Mouse (Mus musculus) forebrain, embryonic 16.5 days (tissue): ENCODE results near the gene Entr1. TPM values are rescaled to one million over a fixed set of nuclear protein-coding genes. Genes with fewer than 3 reads are reported as not detected.

Experiments used
- ATAC-seq: fragments of 200-750 bp; cut with Nextera tagmentation; 2 replicates; pipeline ENCODE4 v1.8.0; 2017; ENCODE audit warnings: mild to moderate bottlenecking, moderate library complexity
- H3K27ac ChIP-seq: fragments of 300-500 bp; sonication (generic); 2 replicates; pipeline ENCODE4 v1.5.1; 2014; ENCODE audit warnings: low read length, control low read depth
- H3K27me3 ChIP-seq: fragments of 300-500 bp; sonication (generic); replicated peaks from 2 replicates; pipeline ENCODE4 v1.6.1; 2014; ENCODE audit warnings: low read length; ENCODE audit not compliant: control insufficient read depth, insufficient read depth
- H3K36me3 ChIP-seq: fragments of 300-500 bp; sonication (generic); 2 replicates; pipeline ENCODE4 v1.6.1; 2014; ENCODE audit not compliant: control insufficient read depth, insufficient read depth
- H3K4me1 ChIP-seq: fragments of 300-500 bp; sonication (generic); replicated peaks from 2 replicates; pipeline ENCODE4 v1.6.1; 2014; ENCODE audit warnings: low read length; ENCODE audit not compliant: control insufficient read depth, insufficient read depth
- H3K4me2 ChIP-seq: fragments of 300-500 bp; sonication (generic); 2 replicates; pipeline ENCODE4 v1.6.1; 2014; ENCODE audit warnings: mild to moderate bottlenecking, low read length, control low read depth
- H3K4me3 ChIP-seq: fragments of 300-500 bp; sonication (generic); replicated peaks from 2 replicates; pipeline ENCODE4 v1.5.1; 2014; ENCODE audit warnings: mild to moderate bottlenecking, low read length, control low read depth
- H3K9ac ChIP-seq: fragments of 300-500 bp; sonication (generic); replicated peaks from 2 replicates; pipeline ENCODE4 v1.6.1; 2014; ENCODE audit warnings: low read depth, low read length, control low read depth
- H3K9me3 ChIP-seq: fragments of 300-500 bp; sonication (generic); 2 replicates; pipeline ENCODE4 v1.6.1; 2016; ENCODE audit warnings: low read length; ENCODE audit not compliant: control insufficient read depth
- WGBS: fragments of 180-500 bp; shearing (Covaris S2); extraction: QIAGEN DNeasy Blood & Tissue Kit; methylation state at CpG from one replicate; pipeline ENCODE4 v1.1.7; 2014; 5-methylcytosine and 5-hydroxymethylcytosine counted together
- polyA plus RNA-seq: library from polyadenylated mRNA; unstranded; fragments of >200 nt; fragmentation: Nextera tagmentation; extraction: Ambion mirVana; gene quantifications from 2 replicates; pipeline ENCODE4 v1.2.1, GENCODE M21; 2015

The Entr1 gene
- polyA plus RNA-seq, 1 experiment from 2014 or later: 208 TPM

- Histone ChIP-seq H3K27me3 (no peaks in the 10 kb centered on the region), H3K4me1 (no peaks in the 10 kb centered on the region), H3K9ac (no peak overlapping the region), H3K4me2 (no peak overlapping the region), H3K4me3 (no peak overlapping the region), H3K27ac (no peak overlapping the region), H3K36me3 (peaks cover 39% of the 10 kb centered on the region), H3K9me3 (no peaks in the 10 kb centered on the region)
- WGBS: 95% methylated on average over 1 of the region's 1 CpGs
- no peak for ATAC-seq
Measured at GRCm38 (mm10) chr2:26368572-26368971, 20.5 kb downstream of the Entr1 start.

- H3K4me1 ChIP-seq: no peaks in the 10 kb centered on the region
Measured at GRCm38 (mm10) chr2:26367911-26368310, 21.2 kb downstream of the Entr1 start.

GRCm38 (mm10) chr2:26364738-26365465 is 24.2 kb downstream of the Entr1 start:
- Histone ChIP-seq H3K4me1 (no peaks in the 10 kb centered on the region), H3K9me3 (no peaks in the 10 kb centered on the region), H3K4me2 (no peak overlapping the region), H3K9ac (no peak overlapping the region), H3K27me3 (no peaks in the 10 kb centered on the region), H3K4me3 (no peak overlapping the region), H3K27ac (no peak overlapping the region), H3K36me3 (peaks cover 19% of the 10 kb centered on the region)
- 90% methylated on average over 10 of the region's 10 CpGs for WGBS
- ATAC-seq: no peak

More at GRCm38 (mm10) chr2:26367911-26368310, 21.2 kb downstream of the Entr1 start:
- no peak overlapping the region for H3K4me3 ChIP-seq
- no peak overlapping the region for H3K9ac ChIP-seq
- H3K9me3 ChIP-seq: no peaks in the 10 kb centered on the region
- ATAC-seq: no peak
- H3K4me2 ChIP-seq: no peak overlapping the region
- H3K27me3 ChIP-seq: no peaks in the 10 kb centered on the region
- H3K27ac ChIP-seq: no peak overlapping the region
- WGBS: 93% methylated on average over 6 of the region's 6 CpGs
- peaks cover 36% of the 10 kb centered on the region for H3K36me3 ChIP-seq

- no peaks in the 10 kb centered on the region for H3K27me3 ChIP-seq
- H3K9me3 ChIP-seq: no peaks in the 10 kb centered on the region
- no peak overlapping the region for H3K4me2 ChIP-seq
- peaks cover 8% of the 10 kb centered on the region; the same call in 1 of the 2 replicates for H3K36me3 ChIP-seq
- no peak overlapping the region for H3K27ac ChIP-seq
- H3K4me1 ChIP-seq: no peaks in the 10 kb centered on the region
- 87% methylated on average over 5 of the region's 5 CpGs for WGBS
- H3K9ac ChIP-seq: no peak overlapping the region
- no peak overlapping the region for H3K4me3 ChIP-seq
- no peak for ATAC-seq
Measured at GRCm38 (mm10) chr2:26363481-26363880, 25.6 kb downstream of the Entr1 start.

- H3K36me3 ChIP-seq: peaks cover 8% of the 10 kb centered on the region; the same call in 1 of the 2 replicates
- no peak overlapping the region for H3K9ac ChIP-seq
- no peaks in the 10 kb centered on the region for H3K27me3 ChIP-seq
- 87% methylated on average over 5 of the region's 5 CpGs for WGBS
- no peaks in the 10 kb centered on the region for H3K4me1 ChIP-seq
- H3K27ac ChIP-seq: no peak overlapping the region
- H3K4me3 ChIP-seq: no peak overlapping the region
- no peaks in the 10 kb centered on the region for H3K9me3 ChIP-seq
- no peak overlapping the region for H3K4me2 ChIP-seq
- ATAC-seq: no peak
Measured at GRCm38 (mm10) chr2:26362991-26363390, 26.1 kb downstream of the Entr1 start.

GRCm38 (mm10) chr2:26360772-26361171 is 28.3 kb downstream of the Entr1 start, which contains the start of gene Card9:
Gene Card9 (minus strand): TSS chr2:26360918.
- ATAC-seq: no peak
- Histone ChIP-seq H3K27me3 (no peaks in the 10 kb centered on the region), H3K9me3 (no peaks in the 10 kb centered on the region), H3K36me3 (no peaks in the 10 kb centered on the region), H3K27ac (no peak within 1 kb of the TSS), H3K4me1 (no peaks in the 10 kb centered on the region), H3K4me3 (no peak within 1 kb of the TSS), H3K9ac (no peak within 1 kb of the TSS), H3K4me2 (no peak within 1 kb of the TSS)
- WGBS: 59% methylated on average over 3 of the region's 3 CpGs

- H3K36me3 ChIP-seq: no peaks in the 10 kb centered on the region
- H3K4me3 ChIP-seq: no peak overlapping the region
- WGBS: 83% methylated on average over 6 of the region's 6 CpGs
- no peaks in the 10 kb centered on the region for H3K9me3 ChIP-seq
- H3K27ac ChIP-seq: no peak overlapping the region
- ATAC-seq: no peak
- no peak overlapping the region for H3K4me2 ChIP-seq
- H3K9ac ChIP-seq: no peak overlapping the region
- no peaks in the 10 kb centered on the region for H3K27me3 ChIP-seq
- no peaks in the 10 kb centered on the region for H3K4me1 ChIP-seq
Measured at GRCm38 (mm10) chr2:26359983-26360382, 29.1 kb downstream of the Entr1 start.

GRCm38 (mm10) chr2:26358667-26359320 is 30.3 kb downstream of the Entr1 start:
- H3K4me1 ChIP-seq: no peaks in the 10 kb centered on the region

GRCm38 (mm10) chr2:26357484-26357883 is 31.6 kb downstream of the Entr1 start:
- WGBS: 48% methylated on average over 15 of the region's 15 CpGs
- Histone ChIP-seq H3K4me1 (peaks cover 11% of the 10 kb centered on the region), H3K36me3 (no peaks in the 10 kb centered on the region), H3K27me3 (no peaks in the 10 kb centered on the region), H3K27ac (no peak overlapping the region), H3K4me3 (no peak overlapping the region), H3K9me3 (no peaks in the 10 kb centered on the region), H3K9ac (no peak overlapping the region), H3K4me2 (no peak overlapping the region)
- ATAC-seq: no peak

More at GRCm38 (mm10) chr2:26358667-26359320, 30.3 kb downstream of the Entr1 start:
- Histone ChIP-seq H3K9me3 (no peaks in the 10 kb centered on the region), H3K4me3 (no peak overlapping the region), H3K4me2 (no peak overlapping the region), H3K9ac (no peak overlapping the region), H3K27ac (no peak overlapping the region), H3K27me3 (no peaks in the 10 kb centered on the region), H3K36me3 (no peaks in the 10 kb centered on the region)
- ATAC-seq: no peak
- 88% methylated on average over 13 of the region's 13 CpGs for WGBS
